Mouse (Mus musculus): ENCODE results near the gene Manf.

DNA sequence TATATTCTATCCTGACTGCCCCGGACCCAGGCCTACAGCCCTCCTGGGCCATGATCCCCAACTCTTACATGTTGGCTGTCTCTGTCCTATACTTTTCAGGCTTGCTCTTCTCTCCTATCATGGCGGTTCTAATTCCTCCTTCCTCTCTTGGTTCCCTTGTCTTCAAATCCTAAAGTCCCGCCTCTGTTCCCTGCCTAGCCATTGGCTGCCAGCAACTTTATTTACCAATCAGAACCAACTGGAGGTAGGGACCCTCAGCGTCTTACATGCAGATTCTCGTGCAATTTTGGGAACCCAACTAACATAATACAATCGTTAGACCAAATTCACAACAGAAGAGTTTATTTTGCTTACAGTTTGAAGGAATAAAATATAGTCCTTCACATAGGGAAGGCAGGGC is 49.0 kb downstream of the Manf start:
- no peak for TF ChIP-seq EP300 (IDR thresholded peaks at IDR 0.05; ENCODE audit: low read depth)
- no peak for TF ChIP-seq CTCF (IDR thresholded peaks at IDR 0.05; ENCODE audit: low read depth)
